Mouse (Mus musculus) CD4-positive, CD25-positive, alpha-beta regulatory T cell (primary cell): Measurements from ENCODE around the gene Mrpl11. TPM values are rescaled to one million over a fixed set of nuclear protein-coding genes. Genes with fewer than 3 reads are reported as not detected.

Experiments
- polyA plus RNA-seq: library from polyadenylated mRNA; unstranded; fragments of 100-300 nt; shearing (Covaris generic); gene quantifications from one replicate; pipeline ENCODE4 v1.2.1, GENCODE M21; 2017

Mrpl11 gene
- polyA plus RNA-seq, result 74.6 TPM

DNA sequence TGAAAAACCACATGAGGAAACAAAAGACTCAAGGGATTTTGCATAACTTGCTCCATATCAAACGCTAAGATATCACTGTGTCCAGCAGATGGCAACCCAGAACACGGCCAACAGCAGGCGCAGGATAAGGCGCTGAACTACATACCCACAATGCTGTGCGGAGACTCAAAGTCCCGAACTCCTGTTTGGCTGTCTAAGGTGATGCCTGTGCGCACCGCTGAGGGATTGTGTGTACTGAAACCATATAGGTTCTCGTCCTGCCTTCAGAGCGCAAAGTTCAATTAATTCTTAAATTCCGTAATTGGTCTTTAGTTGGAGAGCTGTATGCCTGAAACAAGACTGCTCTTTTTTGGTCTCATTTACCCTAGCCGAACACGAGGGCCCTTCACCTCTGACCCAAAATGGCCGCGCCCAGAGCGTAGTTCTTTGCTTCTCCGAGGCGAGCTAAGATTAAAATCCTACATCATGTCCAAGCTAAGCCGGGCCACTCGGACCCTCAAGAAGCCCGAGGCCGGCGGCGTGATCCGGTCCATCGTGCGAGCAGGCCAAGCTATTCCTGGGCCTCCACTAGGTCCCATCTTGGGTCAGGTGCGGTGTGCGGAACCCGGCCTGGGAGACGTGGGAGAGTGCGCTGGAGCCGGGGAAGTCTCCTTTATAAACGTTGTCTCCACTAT lies at the start of gene Mrpl11:
TSS of gene Mrpl11 (plus strand) at position 220 of the 674 bp plus-strand sequence.

DNA sequence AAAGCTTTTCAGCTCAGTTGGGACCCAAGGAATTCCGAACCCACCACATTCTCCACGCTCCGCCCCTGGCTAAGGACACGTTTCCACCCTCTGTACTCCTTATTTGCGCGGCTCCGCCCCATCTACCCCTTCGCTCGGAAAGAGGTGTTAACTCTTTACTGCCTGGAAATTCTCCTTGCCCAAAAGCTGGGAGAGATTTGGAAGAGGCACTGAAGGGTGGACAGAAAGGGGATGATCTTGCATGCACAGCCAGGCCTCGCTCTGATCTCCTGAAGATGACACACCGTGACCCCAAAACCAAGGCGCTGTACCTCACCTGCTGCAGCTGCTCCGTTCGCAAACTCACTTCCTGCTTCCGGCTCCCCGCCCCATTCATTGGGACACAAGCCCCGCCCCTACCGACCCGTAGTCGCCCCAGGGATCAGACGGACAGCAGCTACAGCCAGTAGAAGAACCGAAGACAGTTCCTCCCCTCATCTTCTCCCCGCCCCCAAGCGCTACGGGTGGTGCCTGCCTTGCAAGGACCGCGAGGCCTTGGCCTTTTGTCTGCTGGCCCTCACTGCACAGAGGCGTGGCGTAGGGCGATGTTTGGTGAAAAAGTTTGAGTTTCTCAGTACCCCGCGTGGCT lies 33.9 kb upstream of the Mrpl11 start, which contains the start of gene Dpp3:
TSS of gene Dpp3 (minus strand) at position 384 of the 628 bp plus-strand sequence.

DNA sequence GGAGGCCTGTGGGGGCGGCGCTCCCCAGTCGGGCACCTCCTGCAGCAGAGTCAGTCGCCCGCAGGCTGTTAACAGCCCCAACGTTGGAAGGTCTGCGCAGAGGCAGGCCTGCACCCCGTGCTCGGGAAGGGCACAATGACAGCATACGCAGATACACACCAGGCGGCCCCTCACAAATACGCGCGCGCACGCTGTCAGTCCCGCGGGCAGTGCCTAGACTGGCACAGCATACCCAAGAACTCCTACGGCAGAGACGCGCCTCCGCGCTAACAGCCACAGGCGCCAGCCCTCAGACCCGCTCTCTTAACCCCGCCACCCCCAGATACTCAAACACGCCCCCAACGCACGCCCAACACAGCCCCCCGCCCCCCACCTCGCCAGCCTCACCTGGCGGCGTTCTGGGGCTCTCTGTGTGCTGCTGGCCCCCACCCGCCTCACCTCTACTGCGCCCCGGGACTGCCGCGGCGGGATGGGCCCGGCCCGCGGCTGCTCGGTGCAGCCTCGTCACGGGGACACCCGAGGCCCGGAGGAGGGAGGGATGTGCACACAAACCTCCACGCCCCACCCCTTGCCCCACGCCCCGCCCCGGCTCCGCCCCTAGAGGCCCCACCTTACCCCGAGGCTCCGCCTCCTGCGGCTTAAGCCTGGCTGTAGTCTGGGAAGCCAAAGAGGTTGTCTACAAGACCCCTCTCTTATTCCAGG lies 19.2 kb upstream of the Mrpl11 start, which contains the start of gene Peli3:
TSS of gene Peli3 (minus strand) at position 577 of the 702 bp plus-strand sequence.

DNA sequence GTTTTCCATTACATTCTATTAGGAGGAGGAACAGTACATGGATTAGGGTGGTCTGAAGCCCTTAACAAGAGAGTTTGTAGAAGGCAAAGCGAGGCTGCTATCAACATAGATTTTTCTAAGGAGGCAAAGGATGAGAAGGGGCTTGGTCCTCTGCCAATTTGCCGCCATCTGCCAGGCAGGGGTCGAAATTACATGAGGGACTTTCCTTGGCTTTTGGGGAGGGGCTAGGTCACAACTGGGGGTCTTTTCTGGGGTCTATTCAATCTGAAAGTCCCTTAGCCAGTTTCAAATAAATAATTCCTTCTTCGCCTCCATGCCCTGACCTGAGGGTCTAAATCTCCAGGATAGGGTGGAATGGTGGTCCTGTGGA lies 28.3 kb downstream of the Mrpl11 start, which contains the start of gene Npas4:
TSS of gene Npas4 (minus strand) at position 61 of the 370 bp plus-strand sequence.

Other genes with a start within 250 kb of the Mrpl11 start
- gene Rbm4b, start 205.7 kb upstream of the Mrpl11 start, polyA plus RNA-seq, result 41.6 TPM
- 47.6 TPM for gene Rbm4, start 168.2 kb upstream of the Mrpl11 start, polyA plus RNA-seq
- 28.3 TPM for gene Gm21992, start 150.5 kb upstream of the Mrpl11 start, polyA plus RNA-seq
- 62.4 TPM for gene Rbm14, start 150.5 kb upstream of the Mrpl11 start, polyA plus RNA-seq
- 128 TPM for gene Ccs, start 122.8 kb upstream of the Mrpl11 start, polyA plus RNA-seq
- gene Ccdc87, start 122.8 kb upstream of the Mrpl11 start, polyA plus RNA-seq, result 0.14 TPM
- 2.9 TPM for gene Ctsf, start 107.0 kb upstream of the Mrpl11 start, polyA plus RNA-seq
- gene Actn3, start 84.2 kb upstream of the Mrpl11 start, polyA plus RNA-seq, result 0.18 TPM
- gene Zdhhc24, start 83.5 kb upstream of the Mrpl11 start, polyA plus RNA-seq, result 7.5 TPM
- 0.79 TPM for gene Bbs1, start 55.5 kb upstream of the Mrpl11 start, polyA plus RNA-seq
- 108 TPM for gene Dpp3, start 33.9 kb upstream of the Mrpl11 start, polyA plus RNA-seq
- gene Peli3, start 19.0 kb upstream of the Mrpl11 start, polyA plus RNA-seq, result 0.56 TPM
- gene Npas4, start 28.2 kb downstream of the Mrpl11 start, polyA plus RNA-seq, result 0.71 TPM
- gene Slc29a2, start 61.7 kb downstream of the Mrpl11 start, polyA plus RNA-seq, result 2.2 TPM
- 16.9 TPM for gene B4gat1, start 76.7 kb downstream of the Mrpl11 start, polyA plus RNA-seq
- gene AC124502.3, start 76.7 kb downstream of the Mrpl11 start, polyA plus RNA-seq, result 1.6 TPM
- gene Brms1, start 79.2 kb downstream of the Mrpl11 start, polyA plus RNA-seq, result 85.3 TPM
- 0.51 TPM for gene Rin1, start 88.3 kb downstream of the Mrpl11 start, polyA plus RNA-seq
- not detected for gene Cd248, start 105.9 kb downstream of the Mrpl11 start, polyA plus RNA-seq
- not detected for gene Tmem151a, start 123.4 kb downstream of the Mrpl11 start, polyA plus RNA-seq
- gene Yif1a, start 126.4 kb downstream of the Mrpl11 start, polyA plus RNA-seq, result 67.0 TPM
- 2.6 TPM for gene Cnih2, start 136.4 kb downstream of the Mrpl11 start, polyA plus RNA-seq
- gene Rab1b, start 144.9 kb downstream of the Mrpl11 start, polyA plus RNA-seq, result 221 TPM
- gene Klc2, start 156.4 kb downstream of the Mrpl11 start, polyA plus RNA-seq, result 5.5 TPM